Mouse (Mus musculus): ENCODE results near the gene Actg1.

Actg1 gene

DNA sequence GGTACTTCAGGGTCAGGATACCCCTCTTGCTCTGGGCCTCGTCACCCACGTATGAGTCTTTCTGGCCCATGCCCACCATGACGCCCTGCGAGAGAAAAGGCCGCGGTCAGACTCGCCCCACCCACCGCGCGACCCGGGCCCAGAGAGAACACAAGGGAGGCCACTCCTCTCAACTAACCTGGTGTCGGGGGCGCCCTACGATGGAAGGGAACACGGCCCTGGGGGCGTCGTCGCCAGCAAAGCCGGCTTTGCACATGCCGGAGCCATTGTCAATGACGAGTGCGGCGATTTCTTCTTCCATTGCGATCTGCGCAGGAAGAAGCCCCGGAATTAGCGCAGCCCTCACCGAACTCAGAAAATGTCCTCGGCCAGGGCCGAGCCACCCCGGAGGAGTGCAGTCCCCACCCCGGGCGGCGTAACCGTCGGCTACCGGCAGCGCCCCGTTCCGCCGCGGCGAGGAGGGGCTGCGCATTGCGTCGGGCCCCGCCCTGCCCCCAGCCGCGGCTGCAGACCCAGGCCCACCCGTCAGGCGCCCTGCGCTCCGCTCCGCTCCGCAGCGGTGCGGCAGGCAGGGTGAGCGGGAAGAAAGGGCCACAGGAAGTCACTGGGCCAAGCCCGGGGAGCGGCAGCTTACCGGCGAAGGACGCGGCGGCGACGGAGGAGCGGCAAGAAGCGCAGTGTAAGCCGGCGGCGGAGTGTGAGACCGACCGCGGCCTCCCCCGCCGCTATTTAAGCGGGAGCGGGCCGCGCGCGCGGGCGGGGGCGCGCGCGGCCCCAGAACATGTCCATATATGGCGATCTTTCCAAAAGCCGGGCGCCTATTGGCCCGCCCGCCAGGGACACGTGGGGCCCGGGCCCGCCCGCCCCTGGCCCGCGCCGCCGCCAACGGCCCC, at the start of gene Actg1:
TSS of gene Actg1 (minus strand) at position 752 of the 893 bp plus-strand sequence.
- DNase-seq: peak; percentile 83 to 88

GRCm38 (mm10) chr11:120397602-120398001, 49.3 kb upstream of the Actg1 start:
- no peak for DNase-seq

DNA sequence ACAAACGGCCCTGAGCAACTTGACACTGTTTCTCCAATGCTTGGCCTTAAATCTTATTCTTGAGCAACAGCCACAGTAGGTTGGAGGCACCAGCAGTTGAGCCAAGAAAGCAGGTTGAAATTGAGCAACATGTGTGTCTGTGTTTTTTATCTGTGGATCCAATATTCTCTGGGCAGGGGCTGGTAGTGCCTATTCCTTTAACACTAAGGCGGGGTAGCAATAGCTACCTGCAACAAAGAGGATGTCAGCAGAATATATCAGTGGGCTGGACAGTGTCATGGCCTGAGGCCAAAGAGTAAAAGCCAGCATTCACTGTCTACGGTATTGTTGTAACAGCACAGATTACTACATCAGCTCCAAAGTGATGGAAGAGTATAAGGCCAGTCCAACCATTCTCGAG, 47.3 kb upstream of the Actg1 start:
- DNase-seq: no peak

- DNase-seq: no peak
Observed at GRCm38 (mm10) chr11:120388580-120388979, 40.2 kb upstream of the Actg1 start.

GRCm38 (mm10) chr11:120387157-120387556, 38.8 kb upstream of the Actg1 start:
- DNase-seq: no peak

- DNase-seq: no peak
Observed at GRCm38 (mm10) chr11:120386632-120387031, 38.3 kb upstream of the Actg1 start.

DNA sequence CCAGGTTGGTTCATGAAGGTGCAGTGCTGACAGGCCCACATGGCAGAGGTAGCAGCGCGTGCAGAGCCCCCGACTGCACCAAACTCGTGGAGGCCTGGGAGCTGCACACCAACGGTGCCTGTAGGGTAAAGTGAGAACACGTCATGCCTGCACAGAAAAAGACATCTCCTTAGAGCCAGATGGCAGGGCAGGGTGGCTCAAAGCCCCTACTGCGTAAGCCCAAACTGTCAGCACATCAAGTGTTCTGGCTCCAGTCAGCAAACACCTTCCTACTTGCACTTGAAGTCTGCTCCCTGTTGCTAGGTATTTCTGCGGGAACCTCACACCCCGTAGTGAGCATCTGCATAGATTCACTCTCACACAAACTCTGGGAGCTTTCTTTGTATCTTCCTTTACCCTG, 34.2 kb upstream of the Actg1 start:
- DNase-seq: no peak

GRCm38 (mm10) chr11:120381157-120381556, 32.8 kb upstream of the Actg1 start:
- no peak for DNase-seq

DNA sequence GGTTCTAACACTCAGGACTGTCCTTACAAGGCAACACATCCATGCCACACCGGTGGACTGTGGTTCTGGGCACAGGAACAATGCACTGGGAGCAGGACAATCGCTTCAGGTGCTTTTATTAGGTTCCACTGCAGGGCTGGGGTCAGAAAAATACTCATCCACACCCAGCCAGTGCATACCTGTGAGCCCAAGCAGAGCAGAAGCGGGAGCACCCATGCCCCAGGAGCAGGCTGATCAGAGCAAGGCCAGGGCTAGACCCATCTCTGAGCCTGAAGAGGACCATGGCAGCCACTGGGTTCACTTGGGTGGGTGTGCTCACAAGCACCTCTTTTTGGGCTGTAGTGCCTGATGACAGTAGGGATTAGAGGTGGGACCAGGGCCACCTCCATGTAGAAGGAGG, 31.9 kb upstream of the Actg1 start:
- DNase-seq: no peak

- DNase-seq: peak; percentile 81 to 89
Observed at GRCm38 (mm10) chr11:120378611-120379540, 30.5 kb upstream of the Actg1 start, which contains the start of gene Faap100. Faap100 (minus strand) TSS chr11:120378764.

DNA sequence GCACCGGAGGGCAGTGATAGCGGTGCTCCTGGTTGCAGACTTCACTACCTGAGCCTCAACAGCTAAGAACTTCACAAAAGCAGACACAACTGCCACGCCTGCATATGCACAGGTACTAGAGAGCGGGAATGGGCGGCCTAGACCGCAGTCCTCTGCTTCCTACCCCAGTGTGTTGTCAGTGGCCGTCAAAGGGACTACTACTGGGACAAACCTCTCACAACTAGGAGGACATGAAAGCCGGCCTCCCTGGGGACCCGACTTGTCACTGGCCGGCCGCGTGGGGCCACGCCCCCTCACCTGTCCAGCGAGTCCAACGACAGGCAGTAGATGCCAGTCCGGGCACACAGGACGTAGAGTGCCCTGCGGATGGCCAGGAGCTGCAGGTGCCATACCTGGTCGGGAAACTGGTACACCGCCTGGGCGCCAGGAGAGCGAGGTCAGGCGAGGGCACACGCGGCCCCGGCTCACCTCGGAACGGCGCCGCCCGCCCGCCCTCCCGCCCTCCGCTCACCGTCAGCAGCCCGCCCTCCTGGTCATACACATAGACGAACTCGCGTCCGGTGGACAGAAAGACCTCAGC, 29.8 kb upstream of the Actg1 start:
- peak; percentile 42 to 62 for DNase-seq

GRCm38 (mm10) chr11:120377337-120377736, 29.0 kb upstream of the Actg1 start:
- no peak for DNase-seq

DNA sequence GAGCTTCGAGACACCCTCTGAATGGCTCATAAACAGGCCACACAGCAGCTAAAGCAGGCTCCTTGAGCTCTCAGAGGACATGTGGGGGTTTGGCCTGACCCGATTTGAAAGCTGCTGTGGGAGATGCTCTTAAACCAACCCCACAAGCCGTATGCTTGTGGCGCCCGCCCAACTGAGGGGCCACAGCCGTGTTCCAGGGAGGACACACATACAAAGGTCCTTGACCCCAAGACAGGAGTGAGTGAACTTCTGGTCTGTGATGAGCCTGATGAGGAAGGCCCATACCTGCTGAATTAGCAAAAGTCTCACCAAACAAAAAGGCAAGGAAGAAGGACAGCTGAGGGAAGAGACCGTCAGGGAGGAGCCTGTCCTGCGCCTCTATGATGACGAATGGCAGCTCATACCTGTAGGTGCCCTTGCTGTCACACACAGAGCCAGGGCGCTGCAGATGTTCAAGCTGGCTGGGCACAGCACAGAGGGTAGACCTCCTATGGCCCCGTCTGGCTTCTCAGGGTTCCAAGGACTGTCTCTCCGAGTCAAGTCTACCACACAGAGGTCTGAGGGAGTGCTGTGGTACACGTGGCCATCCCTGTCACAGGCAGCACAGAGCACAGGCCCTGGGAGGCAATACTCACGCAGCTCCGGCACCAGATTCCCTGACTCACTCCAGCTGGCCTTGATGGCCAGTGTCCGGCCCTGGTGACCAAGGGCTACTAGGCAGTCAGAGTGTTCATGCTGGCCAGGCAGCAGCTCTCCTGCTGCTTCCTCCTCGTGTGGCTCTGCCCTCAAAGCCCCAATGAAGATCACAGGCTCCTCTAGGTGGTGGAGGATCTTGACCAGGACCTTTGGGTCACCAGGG, 28.2 kb upstream of the Actg1 start:
- DNase-seq: no peak

GRCm38 (mm10) chr11:120375324-120375723, 27.0 kb upstream of the Actg1 start:
- no peak for DNase-seq

- DNase-seq: no peak
Observed at GRCm38 (mm10) chr11:120373820-120374586, 25.7 kb upstream of the Actg1 start.

DNA sequence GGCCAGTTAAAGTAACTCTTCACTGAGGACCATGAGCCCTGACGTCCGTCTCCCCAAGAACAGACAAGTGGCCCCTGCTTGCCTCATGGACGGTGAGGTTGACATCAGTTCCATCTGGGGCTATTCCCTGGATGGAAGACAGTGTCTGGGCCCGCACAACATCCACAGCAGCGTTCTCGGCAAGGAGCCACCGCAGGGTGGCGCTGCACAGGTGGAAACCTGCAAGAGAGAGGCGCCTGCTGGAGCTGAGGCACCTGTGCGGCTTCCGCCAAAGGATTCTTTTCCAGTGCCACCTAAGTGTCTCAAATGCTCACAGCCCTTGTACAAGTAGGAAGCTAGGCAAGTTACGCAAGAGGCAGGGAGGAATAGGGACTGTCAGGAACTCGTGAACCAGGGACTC, 24.7 kb upstream of the Actg1 start:
- no peak for DNase-seq

GRCm38 (mm10) chr11:120369656-120370055, 21.3 kb upstream of the Actg1 start:
- no peak for DNase-seq

- no peak for DNase-seq
Observed at GRCm38 (mm10) chr11:120366443-120367027, 18.2 kb upstream of the Actg1 start.

- no peak for DNase-seq
Observed at GRCm38 (mm10) chr11:120362891-120363290, 14.5 kb upstream of the Actg1 start.

DNA sequence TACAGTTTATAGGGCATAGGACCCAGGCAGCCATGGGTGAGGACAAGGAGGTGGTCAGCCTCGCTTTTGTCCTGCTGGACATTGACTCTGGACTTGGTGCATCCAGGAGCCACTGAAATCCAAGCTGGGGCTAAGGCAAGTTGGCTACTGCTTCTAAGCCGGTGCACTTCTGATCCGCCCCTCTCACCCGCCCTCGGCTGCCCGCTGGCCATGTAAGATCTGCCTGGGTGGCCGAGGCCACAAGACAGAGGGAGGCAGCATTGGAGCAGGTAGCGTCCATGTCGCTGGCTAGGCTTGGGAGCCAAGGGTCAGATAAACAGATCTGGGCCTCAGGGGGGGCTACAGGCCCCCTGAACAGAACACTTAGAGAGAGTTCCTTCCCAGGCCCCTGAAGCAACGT, 13.0 kb upstream of the Actg1 start, which contains the start of gene Fscn2:
TSS of gene Fscn2 (plus strand) at position 240 of the 400 bp plus-strand sequence.
- no peak for DNase-seq

- DNase-seq: no peak
Observed at GRCm38 (mm10) chr11:120360755-120361154, 12.4 kb upstream of the Actg1 start.
